Mouse (Mus musculus) thymus, adult 2 months (tissue): ENCODE results near the gene Calcoco2.

ENCODE experiments used
- CTCF ChIP-seq: fragments of 200-500 bp; IDR thresholded peaks from 2 replicates; pipeline ENCODE4 v1.5.1; 2012; ENCODE audit warnings: mild to moderate bottlenecking, control low read depth, low read length, moderate library complexity, borderline replicate concordance; ENCODE audit not compliant: control insufficient read depth, poor library complexity, insufficient read depth; ENCODE audit errors: extremely low read depth
- POLR2A ChIP-seq: fragments of 200-500 bp; IDR thresholded peaks from 2 replicates; pipeline ENCODE4 v1.6.1; 2012; ENCODE audit warnings: mild to moderate bottlenecking, low read length, control low read depth, moderate library complexity; ENCODE audit not compliant: control insufficient read depth, poor library complexity, insufficient read depth; ENCODE audit errors: extremely low read depth

DNA sequence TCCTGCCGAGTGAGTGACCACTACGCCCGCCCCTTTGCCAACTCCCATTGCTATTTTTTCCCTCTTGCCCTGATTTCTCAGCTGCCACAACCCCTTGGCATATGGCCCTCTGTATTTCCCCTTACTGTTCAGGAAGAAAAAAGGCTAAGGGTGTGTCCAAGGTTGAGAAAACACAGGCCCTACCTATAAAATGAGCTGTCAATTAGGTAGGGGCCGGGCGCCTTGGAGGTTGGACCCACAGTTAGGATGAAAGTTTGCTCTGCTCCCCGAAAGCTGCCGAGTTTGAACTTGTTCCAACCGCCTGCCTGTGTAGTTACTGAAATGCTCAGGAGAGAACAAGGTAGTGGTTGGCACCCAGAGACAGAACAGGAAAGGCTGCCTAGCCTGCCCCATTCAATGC is 24.1 kb upstream of the Calcoco2 start:
- TF ChIP-seq CTCF (no peak), POLR2A (no peak)
